Mouse (Mus musculus): Measurements from ENCODE around the gene Kncn.
A peak's percentile ranks its signal among the peaks of the same experiment; 100 is the strongest.

Gene Kncn

GRCm38 (mm10) chr4:115937061-115937976 is 53.1 kb downstream of the Kncn start:
- DNase-seq (ENCODE audit: low spot score), result no peak

- DNase-seq (ENCODE audit: low spot score), result peak; percentile 34
These were observed 54.3 kb downstream of the Kncn start for GRCm38 (mm10) chr4:115938276-115939160.

All from ovary, postnatal 36 days (tissue).